Mouse (Mus musculus) megakaryocyte, adult 5-6 weeks (primary cell): ENCODE measurements at regions not wholly inside any gene's neighbourhood (a gene's known extent, or its start where the extent isn't known, plus 50 kb on each side); places are given as distances from the start of the nearest gene placed in this dataset.
A peak's percentile ranks its signal among the peaks of the same experiment; 100 is the strongest.

Experiments
- ATAC-seq: 2 replicates; pipeline ENCODE4 v1.8.0; 2016; ENCODE audit warnings: mild to moderate bottlenecking, inconsistent platforms; ENCODE audit not compliant: poor library complexity, severe bottlenecking

DNA sequence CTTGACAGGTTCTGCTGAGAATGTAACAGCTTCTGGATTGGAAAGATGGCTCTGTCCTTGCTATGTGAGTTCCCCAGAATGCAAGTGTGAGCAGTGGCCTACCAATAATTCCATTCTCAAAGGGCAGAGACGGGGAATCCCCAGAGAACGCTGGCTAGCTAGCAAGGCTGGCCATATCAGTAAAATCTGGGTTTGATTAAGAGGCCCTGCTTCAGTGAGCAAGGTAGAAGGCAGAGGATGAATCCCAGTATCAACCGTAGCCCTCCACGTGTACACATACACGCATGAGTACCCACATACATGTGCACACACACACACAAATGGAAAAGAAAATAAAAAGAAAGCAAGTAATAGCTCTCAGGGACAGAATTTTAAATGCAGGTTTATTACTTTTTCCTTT lies 55.3 kb downstream of the Tril start:
- ATAC-seq: no peak

- ATAC-seq: no peak
These were observed 58.0 kb downstream of the Tril start for GRCm38 (mm10) chr6:53762586-53762985.

GRCm38 (mm10) chr6:53760651-53761058 lies 60.0 kb downstream of the Tril start:
- no peak for ATAC-seq

- ATAC-seq: 0 out of 2 replicates have a peak, but pooled peaks have one; percentile 45
These were observed 60.8 kb downstream of the Tril start for GRCm38 (mm10) chr6:53759686-53760306.

- no peak for ATAC-seq
These were observed 66.3 kb downstream of the Tril start for GRCm38 (mm10) chr6:53754366-53754765.

DNA sequence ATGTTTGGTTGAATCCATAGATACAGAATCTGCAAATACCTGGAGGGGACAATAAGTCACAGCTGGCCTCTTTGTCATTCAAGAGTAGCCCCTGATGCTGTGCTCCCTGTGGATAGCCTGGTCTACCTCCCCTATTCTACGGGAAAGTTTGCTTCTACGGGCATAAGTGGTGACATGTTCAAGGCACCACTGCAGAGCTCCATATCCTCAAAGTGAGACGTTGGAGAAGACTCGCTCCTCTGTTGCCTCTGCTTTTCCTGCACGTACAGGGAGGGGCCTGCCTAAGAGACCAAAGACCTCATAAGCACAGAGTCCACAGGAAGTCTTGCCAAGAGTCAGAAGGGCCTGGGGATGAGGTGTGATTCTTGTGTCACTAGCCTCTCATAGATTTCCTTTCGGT lies 70.1 kb downstream of the Tril start:
- ATAC-seq: no peak
